Mouse (Mus musculus) neural tube, embryonic 13.5 days (tissue): ENCODE measurements around the gene Dbndd1. TPM values are rescaled to one million over a fixed set of nuclear protein-coding genes. Genes with fewer than 3 reads are reported as not detected.

Experiments
- ATAC-seq: fragments of 200-750 bp; cut with Nextera tagmentation; 2 replicates; pipeline ENCODE4 v1.8.0; 2017; ENCODE audit warnings: low read depth, mild to moderate bottlenecking, moderate TSS enrichment, moderate library complexity
- H3K27ac ChIP-seq: fragments of 300-500 bp; sonication (generic); replicated peaks from 2 replicates; pipeline ENCODE4 v1.5.1; 2015; ENCODE audit warnings: moderate library complexity, mild to moderate bottlenecking, inconsistent platforms
- H3K27me3 ChIP-seq: fragments of 300-500 bp; sonication (generic); 2 replicates; pipeline ENCODE4 v1.6.1; 2015; ENCODE audit warnings: mild to moderate bottlenecking, inconsistent platforms
- H3K36me3 ChIP-seq: fragments of 300-500 bp; sonication (generic); 2 replicates; pipeline ENCODE4 v1.6.1; 2015; ENCODE audit warnings: mild to moderate bottlenecking, inconsistent platforms
- H3K4me1 ChIP-seq: fragments of 300-500 bp; sonication (generic); replicated peaks from 2 replicates; pipeline ENCODE4 v1.6.1; 2015; ENCODE audit warnings: inconsistent platforms
- H3K4me2 ChIP-seq: fragments of 300-500 bp; sonication (generic); 2 replicates; pipeline ENCODE4 v1.6.1; 2015; ENCODE audit warnings: inconsistent platforms, mild to moderate bottlenecking, moderate library complexity
- H3K4me3 ChIP-seq: fragments of 300-500 bp; sonication (generic); 2 replicates; pipeline ENCODE4 v1.5.1; 2015; ENCODE audit warnings: mild to moderate bottlenecking, inconsistent platforms
- H3K9ac ChIP-seq: fragments of 300-500 bp; sonication (generic); 2 replicates; pipeline ENCODE4 v1.6.1; 2015; ENCODE audit warnings: moderate library complexity, mild to moderate bottlenecking, inconsistent platforms
- H3K9me3 ChIP-seq: fragments of 300-500 bp; sonication (generic); 2 replicates; pipeline ENCODE4 v1.6.1; 2016; ENCODE audit warnings: inconsistent platforms
- WGBS: fragments of 180-500 bp; shearing (Covaris S2); methylation state at CpG from one replicate; pipeline ENCODE4 v1.1.7; 2015; 5-methylcytosine and 5-hydroxymethylcytosine counted together
- polyA plus RNA-seq: library from polyadenylated mRNA; unstranded; fragments of >200 nt; fragmentation: Nextera tagmentation; extraction: Ambion mirVana; gene quantifications from 2 replicates; pipeline ENCODE4 v1.2.1, GENCODE M21; 2015

The Dbndd1 gene
- polyA plus RNA-seq, 1 experiment from 2014 or later: 84.2 TPM

- Histone ChIP-seq H3K4me1 (peaks cover 38% of the 10 kb centered on the region), H3K9me3 (no peaks in the 10 kb centered on the region), H3K9ac (peak overlapping the region; percentile 96), H3K4me3 (peak overlapping the region; percentile 85), H3K27ac (peak overlapping the region; percentile 96), H3K36me3 (peaks cover 24% of the 10 kb centered on the region), H3K4me2 (peak overlapping the region; percentile 70), H3K27me3 (peaks cover 6% of the 10 kb centered on the region; the same call in 1 of the 2 replicates)
- ATAC-seq: no peak
- 2% methylated on average over 9 of the region's 9 CpGs for WGBS
Measured at GRCm38 (mm10) chr8:123514136-123514535, 1.1 kb downstream of the Dbndd1 start.

DNA sequence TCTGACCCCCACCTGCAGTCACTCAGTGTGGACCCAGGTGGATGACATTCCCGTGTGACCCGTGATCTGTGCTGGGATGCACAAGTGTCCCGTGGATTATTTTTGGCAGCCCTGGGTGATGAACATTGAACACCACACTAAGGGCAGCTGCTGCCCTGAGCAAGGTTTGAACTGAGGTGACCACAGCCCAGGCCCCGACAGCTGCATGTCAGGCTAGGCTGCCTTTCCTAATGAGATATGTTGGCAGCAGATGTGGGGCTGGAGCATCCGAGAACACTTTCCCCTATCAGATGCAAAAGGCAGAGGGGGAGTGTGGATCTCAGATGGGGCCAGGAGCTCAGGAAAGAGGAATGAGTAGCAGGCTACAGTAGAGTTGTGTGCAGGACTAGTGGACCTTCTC lies 4.4 kb downstream of the Dbndd1 start:
- 77% methylated on average over 5 of the region's 5 CpGs for WGBS

GRCm38 (mm10) chr8:123507153-123507552 lies 8.1 kb downstream of the Dbndd1 start:
- Histone ChIP-seq H3K4me1 (no peaks in the 10 kb centered on the region), H3K27me3 (no peaks in the 10 kb centered on the region), H3K27ac (no peak overlapping the region), H3K4me2 (no peak overlapping the region), H3K9ac (no peak overlapping the region), H3K4me3 (no peak overlapping the region), H3K9me3 (no peaks in the 10 kb centered on the region), H3K36me3 (peaks cover 94% of the 10 kb centered on the region)
- ATAC-seq: no peak
- WGBS: 91% methylated on average over 5 of the region's 5 CpGs

More for the DNA sequence above, 4.4 kb downstream of the Dbndd1 start:
- H3K4me3 ChIP-seq: no peak overlapping the region
- H3K4me1 ChIP-seq: peaks cover 26% of the 10 kb centered on the region
- H3K27me3 ChIP-seq: no peaks in the 10 kb centered on the region; the same call in 1 of the 2 replicates
- peaks cover 57% of the 10 kb centered on the region for H3K36me3 ChIP-seq
- ATAC-seq: no peak
- no peaks in the 10 kb centered on the region for H3K9me3 ChIP-seq
- no peak overlapping the region for H3K27ac ChIP-seq
- H3K4me2 ChIP-seq: no peak overlapping the region
- H3K9ac ChIP-seq: no peak overlapping the region

DNA sequence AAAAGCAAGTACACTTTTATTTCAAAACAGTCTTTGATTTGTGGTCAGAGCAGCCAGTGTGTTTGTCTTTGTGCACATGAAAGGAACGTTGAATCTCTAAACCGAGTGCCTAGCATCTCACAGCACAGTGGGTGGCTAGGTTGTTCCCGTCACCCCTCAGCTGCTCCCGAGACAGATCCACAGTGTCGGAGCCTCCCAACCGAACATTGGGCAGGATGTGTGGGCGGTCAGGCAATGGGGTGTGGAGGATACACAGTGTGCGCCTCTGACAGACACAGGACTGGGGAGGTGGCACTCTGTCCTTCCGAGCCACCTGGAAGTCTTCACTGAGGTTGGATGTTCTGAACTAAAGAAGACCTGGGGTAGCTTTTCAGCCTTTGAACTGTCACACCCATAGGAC lies 9.6 kb downstream of the Dbndd1 start:
- 73% methylated on average over 9 of the region's 9 CpGs for WGBS
- Histone ChIP-seq H3K9ac (no peak overlapping the region), H3K4me3 (no peak overlapping the region), H3K4me2 (no peak overlapping the region), H3K36me3 (peaks cover 99% of the 10 kb centered on the region), H3K27me3 (no peaks in the 10 kb centered on the region), H3K4me1 (no peaks in the 10 kb centered on the region), H3K9me3 (no peaks in the 10 kb centered on the region), H3K27ac (no peak overlapping the region)
- ATAC-seq: no peak

- H3K27ac ChIP-seq: no peak overlapping the region
- no peaks in the 10 kb centered on the region for H3K27me3 ChIP-seq
- H3K4me3 ChIP-seq: no peak overlapping the region
- H3K36me3 ChIP-seq: peaks cover 100% of the 10 kb centered on the region
- H3K4me1 ChIP-seq: no peaks in the 10 kb centered on the region
- H3K9ac ChIP-seq: no peak overlapping the region
- H3K9me3 ChIP-seq: no peaks in the 10 kb centered on the region
- no peak for ATAC-seq
- H3K4me2 ChIP-seq: no peak overlapping the region
- WGBS: 76% methylated on average over 4 of the region's 4 CpGs
Measured at GRCm38 (mm10) chr8:123505267-123505666, 10.0 kb downstream of the Dbndd1 start.

DNA sequence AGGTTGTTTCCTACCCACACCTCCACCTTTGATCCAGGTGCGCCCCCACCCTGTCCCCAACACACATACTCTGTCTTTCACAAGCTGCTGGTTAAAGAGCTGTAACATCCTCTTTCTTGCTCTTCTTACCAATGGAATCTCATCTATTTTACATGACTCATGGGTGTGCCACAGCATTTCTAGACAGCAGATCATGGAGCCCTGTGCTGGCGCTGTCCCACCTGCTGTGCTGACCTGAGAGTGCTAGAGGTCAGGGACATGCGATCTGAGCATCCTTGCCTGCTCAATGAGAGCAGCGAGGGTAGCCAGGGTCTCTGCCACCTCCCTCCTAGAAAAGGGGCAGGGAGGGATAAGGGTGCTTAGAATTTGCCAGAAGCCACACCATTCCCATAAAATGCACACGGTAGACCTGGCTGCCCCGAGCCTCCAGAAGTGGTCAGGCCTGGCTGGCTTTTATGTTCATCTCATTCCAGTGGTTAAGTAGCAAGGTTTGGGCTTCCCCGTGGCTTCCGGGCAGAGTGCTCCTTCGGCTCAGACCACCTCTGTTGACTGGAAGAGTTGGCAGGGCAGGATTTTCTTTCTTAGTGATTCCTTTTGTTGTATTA lies 10.6 kb downstream of the Dbndd1 start:
- H3K27me3 ChIP-seq: no peaks in the 10 kb centered on the region
- no peaks in the 10 kb centered on the region for H3K9me3 ChIP-seq
- H3K27ac ChIP-seq: no peak overlapping the region
- no peak for ATAC-seq
- H3K9ac ChIP-seq: no peak overlapping the region
- H3K4me3 ChIP-seq: no peak overlapping the region
- H3K36me3 ChIP-seq: peaks cover 100% of the 10 kb centered on the region
- no peak overlapping the region for H3K4me2 ChIP-seq
- WGBS: 86% methylated on average over 9 of the region's 9 CpGs
- no peaks in the 10 kb centered on the region for H3K4me1 ChIP-seq

GRCm38 (mm10) chr8:123503801-123504467 lies 11.3 kb downstream of the Dbndd1 start:
- peaks cover 100% of the 10 kb centered on the region for H3K36me3 ChIP-seq
- 0 out of 2 replicates have a peak, but pooled peaks have one; percentile 7 for ATAC-seq
- H3K27ac ChIP-seq: no peak overlapping the region
- H3K9me3 ChIP-seq: no peaks in the 10 kb centered on the region
- WGBS: 98% methylated on average over 6 of the region's 6 CpGs
- no peaks in the 10 kb centered on the region for H3K4me1 ChIP-seq
- H3K4me3 ChIP-seq: no peak overlapping the region
- H3K4me2 ChIP-seq: no peak overlapping the region
- no peak overlapping the region for H3K9ac ChIP-seq
- no peaks in the 10 kb centered on the region for H3K27me3 ChIP-seq

DNA sequence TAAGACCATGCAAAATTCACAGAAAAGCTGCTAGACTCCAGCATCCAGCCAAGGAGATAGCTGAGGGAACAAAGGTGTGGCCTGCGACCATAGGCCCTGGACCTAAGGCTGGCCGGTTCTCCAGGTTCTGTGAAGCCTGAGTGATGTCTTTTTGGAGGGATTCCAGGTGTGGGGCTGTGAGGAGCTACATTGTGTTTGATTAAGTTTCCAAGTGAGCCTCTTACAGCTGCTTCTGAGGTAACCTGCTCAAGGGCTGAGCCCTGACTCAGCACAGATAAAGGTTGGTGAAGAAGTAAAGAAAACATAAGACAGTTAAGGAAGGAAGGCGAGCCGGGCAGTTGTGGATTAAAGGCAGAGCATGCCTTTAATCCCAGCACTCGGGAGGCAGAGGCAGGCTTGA lies 13.1 kb downstream of the Dbndd1 start:
- no peak for ATAC-seq
- peaks cover 95% of the 10 kb centered on the region for H3K36me3 ChIP-seq
- no peak overlapping the region for H3K27ac ChIP-seq
- H3K9ac ChIP-seq: no peak overlapping the region
- H3K4me1 ChIP-seq: no peaks in the 10 kb centered on the region
- no peak overlapping the region for H3K4me3 ChIP-seq
- no peak overlapping the region for H3K4me2 ChIP-seq
- 93% methylated on average over 5 of the region's 5 CpGs for WGBS
- no peaks in the 10 kb centered on the region for H3K27me3 ChIP-seq
- H3K9me3 ChIP-seq: no peaks in the 10 kb centered on the region

DNA sequence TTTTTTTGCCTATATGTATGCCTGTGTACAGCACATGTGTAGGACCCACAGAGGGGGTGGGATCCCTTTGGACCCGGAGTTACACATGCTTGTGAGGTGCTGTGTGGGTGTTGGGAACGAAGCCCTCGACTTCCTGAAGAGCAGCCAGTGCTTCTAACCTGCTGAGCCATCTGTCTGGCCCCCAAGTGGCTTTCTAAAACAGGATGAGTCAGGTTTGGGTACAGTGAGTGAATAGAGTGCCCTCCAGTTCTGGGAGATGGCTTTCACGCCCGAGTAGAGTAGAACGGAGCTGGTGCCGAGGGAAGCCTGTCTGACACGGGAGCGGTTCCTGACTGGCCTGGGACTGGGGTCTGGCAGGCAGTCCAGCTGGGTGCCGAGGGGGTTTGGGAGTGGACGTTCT lies 15.7 kb downstream of the Dbndd1 start:
- Histone ChIP-seq H3K36me3 (peaks cover 95% of the 10 kb centered on the region), H3K9me3 (no peaks in the 10 kb centered on the region), H3K27ac (no peak overlapping the region), H3K4me2 (no peak overlapping the region), H3K4me1 (no peaks in the 10 kb centered on the region), H3K4me3 (no peak overlapping the region), H3K27me3 (no peaks in the 10 kb centered on the region), H3K9ac (no peak overlapping the region)
- WGBS: 94% methylated on average over 11 of the region's 11 CpGs
- no peak for ATAC-seq

DNA sequence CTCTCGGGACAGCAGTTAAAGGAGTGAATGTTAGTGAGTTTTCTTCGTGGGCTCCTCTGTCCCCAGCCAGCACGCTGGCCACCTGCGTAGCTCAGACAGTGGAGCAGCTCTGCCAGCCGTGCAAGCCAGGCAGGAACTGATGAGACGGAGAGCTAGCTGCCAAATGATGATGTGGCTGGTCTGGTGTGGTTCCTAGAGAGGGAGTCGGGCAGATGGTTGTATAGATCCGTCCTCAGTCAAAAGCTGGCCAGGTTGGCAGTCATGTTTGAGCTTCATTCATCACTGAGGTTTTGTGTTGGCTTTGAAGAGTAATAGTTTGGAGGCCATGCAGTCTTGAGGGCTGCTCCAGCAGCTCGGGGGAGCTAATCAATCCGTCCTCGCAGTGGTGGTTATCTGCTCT lies 16.3 kb downstream of the Dbndd1 start:
- H3K27me3 ChIP-seq: no peaks in the 10 kb centered on the region
- no peaks in the 10 kb centered on the region for H3K9me3 ChIP-seq
- WGBS: 92% methylated on average over 11 of the region's 11 CpGs
- H3K4me3 ChIP-seq: no peak overlapping the region
- H3K4me2 ChIP-seq: no peak overlapping the region
- H3K36me3 ChIP-seq: peaks cover 95% of the 10 kb centered on the region
- no peak overlapping the region for H3K27ac ChIP-seq
- H3K9ac ChIP-seq: no peak overlapping the region
- no peaks in the 10 kb centered on the region for H3K4me1 ChIP-seq
- ATAC-seq: no peak

DNA sequence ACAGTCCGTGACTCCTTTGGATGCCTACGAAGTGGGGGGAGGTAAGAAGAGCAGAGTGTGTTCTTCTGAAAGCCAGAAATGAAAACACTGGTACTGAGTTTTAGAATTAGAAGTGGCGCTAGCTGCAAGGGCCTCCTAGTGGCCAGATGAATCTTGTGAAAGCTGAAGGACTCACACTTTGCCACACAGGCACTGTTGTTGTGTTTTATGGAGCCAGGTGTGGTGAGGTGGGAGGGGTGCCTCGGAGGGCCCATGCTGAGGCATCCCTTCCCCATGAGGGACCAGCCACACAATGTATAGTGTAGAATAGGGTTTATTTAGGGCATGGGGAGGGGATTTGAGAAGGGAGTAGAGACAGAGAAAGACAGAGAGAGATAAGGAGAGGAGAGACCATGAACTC lies 17.6 kb downstream of the Dbndd1 start:
- Histone ChIP-seq H3K36me3 (peaks cover 95% of the 10 kb centered on the region), H3K27me3 (no peaks in the 10 kb centered on the region), H3K27ac (no peak overlapping the region), H3K9ac (no peak overlapping the region), H3K9me3 (no peaks in the 10 kb centered on the region), H3K4me3 (no peak overlapping the region), H3K4me1 (no peaks in the 10 kb centered on the region), H3K4me2 (no peak overlapping the region)
- WGBS: 86% methylated on average over 4 of the region's 4 CpGs
- no peak for ATAC-seq

GRCm38 (mm10) chr8:123492898-123493297 lies 22.4 kb downstream of the Dbndd1 start:
- no peaks in the 10 kb centered on the region for H3K4me1 ChIP-seq
- H3K9ac ChIP-seq: no peak overlapping the region
- peaks cover 95% of the 10 kb centered on the region for H3K36me3 ChIP-seq
- no peaks in the 10 kb centered on the region for H3K9me3 ChIP-seq
- no peak overlapping the region for H3K27ac ChIP-seq
- WGBS: 95% methylated on average over 9 of the region's 9 CpGs
- no peaks in the 10 kb centered on the region for H3K27me3 ChIP-seq
- ATAC-seq: no peak
- no peak overlapping the region for H3K4me2 ChIP-seq
- no peak overlapping the region for H3K4me3 ChIP-seq
